Mouse (Mus musculus): ENCODE results near the gene Brd1.
"Not testable (repeated sequence)": the region's sequence is repeated elsewhere in the genome, so short reads cannot be mapped to it uniquely, and the experiment has no call there.

Gene Brd1

DNA sequence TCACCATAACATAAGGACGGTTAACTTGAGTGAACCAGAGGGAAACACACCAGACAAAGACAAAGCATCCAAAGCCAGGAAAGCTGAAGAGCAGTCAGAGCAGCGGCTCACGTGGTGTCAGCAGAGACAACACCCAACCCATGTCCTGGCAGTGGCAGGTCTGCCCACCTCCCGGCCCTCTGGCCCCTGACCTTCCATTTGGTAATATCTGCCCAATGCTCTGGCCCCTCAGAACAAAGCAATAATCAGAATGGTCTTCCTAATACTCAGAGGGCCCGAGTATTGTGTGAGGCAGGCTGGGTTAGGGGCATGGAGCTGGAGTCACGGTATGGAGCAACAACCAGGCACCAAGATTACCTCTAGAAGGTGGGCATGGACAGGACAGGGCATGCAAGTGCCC lies 10.8 kb downstream of the Brd1 start:
- no peaks in the 10 kb centered on the region for H3K9me3 ChIP-seq (ENCODE audit: low read length)
- H3K4me1 ChIP-seq (replicated peaks; ENCODE audit: low read depth, low read length): peaks cover 81% of the 10 kb centered on the region
- 0 out of 2 replicates have a peak overlapping the region, but pooled peaks have one; percentile 20 for H3K4me3 ChIP-seq (replicated peaks; ENCODE audit: low read length)
- peaks cover 89% of the 10 kb centered on the region for H3K36me3 ChIP-seq (ENCODE audit: insufficient read depth, low read length)
- H3K27me3 ChIP-seq (ENCODE audit: insufficient read depth, low read length): no peaks in the 10 kb centered on the region
- no peak for TF ChIP-seq NANOG (IDR thresholded peaks at IDR 0.05; ENCODE audit: borderline replicate concordance, low read length)
- no peak for TF ChIP-seq CTCF (conservative IDR thresholded peaks at IDR 0.05; ENCODE audit: low read length)
- TF ChIP-seq POU5F1 (IDR thresholded peaks at IDR 0.05; ENCODE audit: borderline replicate concordance, low read length): no peak

GRCm38 (mm10) chr15:88717239-88717638 lies 16.8 kb downstream of the Brd1 start:
- Histone ChIP-seq H3K4me1 (replicated peaks; ENCODE audit: low read depth, low read length) (peaks cover 95% of the 10 kb centered on the region), H3K9me3 (ENCODE audit: low read length) (no peaks in the 10 kb centered on the region), H3K27me3 (ENCODE audit: insufficient read depth, low read length) (no peaks in the 10 kb centered on the region), H3K36me3 (ENCODE audit: insufficient read depth, low read length) (peaks cover 96% of the 10 kb centered on the region), H3K4me3 (replicated peaks; ENCODE audit: low read length) (no peak overlapping the region)
- no peak for TF ChIP-seq POU5F1 (IDR thresholded peaks at IDR 0.05; ENCODE audit: borderline replicate concordance, low read length)
- no peak for TF ChIP-seq NANOG (IDR thresholded peaks at IDR 0.05; ENCODE audit: borderline replicate concordance, low read length)
- TF ChIP-seq CTCF (conservative IDR thresholded peaks at IDR 0.05; ENCODE audit: low read length): no peak

DNA sequence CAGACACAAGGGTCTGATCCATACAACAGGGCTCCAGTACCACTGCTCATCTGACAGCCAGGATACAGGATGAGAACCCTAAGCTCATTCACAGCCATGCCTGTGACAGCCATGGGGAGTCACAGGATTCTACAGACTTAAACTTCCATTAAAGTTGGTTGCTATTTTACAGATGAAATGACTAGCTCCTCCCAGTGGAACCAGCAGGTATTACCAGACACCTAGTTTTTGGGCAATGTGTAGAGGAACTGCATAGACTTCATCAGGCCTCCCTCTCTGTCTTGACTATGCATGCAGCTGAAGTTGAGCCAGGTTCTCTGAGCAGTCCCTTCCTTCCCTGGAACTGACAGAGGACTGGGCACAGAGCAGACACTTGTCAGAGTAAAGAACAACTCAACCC lies 17.7 kb downstream of the Brd1 start:
- Histone ChIP-seq H3K36me3 (ENCODE audit: insufficient read depth, low read length) (peaks cover 96% of the 10 kb centered on the region), H3K4me3 (replicated peaks; ENCODE audit: low read length) (no peak overlapping the region), H3K4me1 (replicated peaks; ENCODE audit: low read depth, low read length) (peaks cover 95% of the 10 kb centered on the region), H3K9me3 (ENCODE audit: low read length) (no peaks in the 10 kb centered on the region), H3K27me3 (ENCODE audit: insufficient read depth, low read length) (no peaks in the 10 kb centered on the region)
- TF ChIP-seq CTCF (conservative IDR thresholded peaks at IDR 0.05; ENCODE audit: low read length) (peak; percentile 79), POU5F1 (IDR thresholded peaks at IDR 0.05; ENCODE audit: borderline replicate concordance, low read length) (no peak), NANOG (IDR thresholded peaks at IDR 0.05; ENCODE audit: borderline replicate concordance, low read length) (no peak)

DNA sequence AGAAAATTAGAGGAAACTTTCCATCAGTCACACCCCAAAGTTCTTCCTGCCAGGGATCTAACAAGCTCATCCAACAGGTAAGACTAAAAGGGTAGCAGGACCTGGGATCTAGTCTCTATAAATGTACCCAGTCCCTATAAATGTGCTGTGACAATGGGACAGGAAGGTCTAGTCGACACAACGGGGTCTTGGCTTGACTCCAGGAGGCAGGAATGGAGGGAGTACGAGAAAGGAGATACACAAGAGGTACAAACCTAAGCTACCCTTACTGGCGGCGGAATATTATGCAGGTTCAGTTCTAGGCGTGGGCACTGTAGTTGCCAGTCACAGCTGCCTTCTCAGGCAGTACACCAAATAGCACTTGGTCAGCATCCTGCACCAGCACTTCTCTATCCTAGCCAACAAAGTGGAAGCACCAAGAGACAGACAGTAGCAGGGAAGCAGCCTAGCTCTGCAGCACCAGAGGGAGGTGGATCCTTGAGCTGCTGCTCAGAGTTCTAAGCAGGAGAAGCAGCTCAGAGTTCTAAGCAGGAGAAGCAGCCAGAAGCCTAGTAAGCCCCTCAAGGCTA lies 19.9 kb downstream of the Brd1 start:
- H3K9me3 ChIP-seq (ENCODE audit: low read length): no peaks in the 10 kb centered on the region
- peak overlapping the region; percentile 81; the same call in 1 of the 2 replicates for H3K4me3 ChIP-seq (replicated peaks; ENCODE audit: low read length)
- no peaks in the 10 kb centered on the region for H3K27me3 ChIP-seq (ENCODE audit: insufficient read depth, low read length)
- peaks cover 97% of the 10 kb centered on the region for H3K4me1 ChIP-seq (replicated peaks; ENCODE audit: low read depth, low read length)
- peaks cover 98% of the 10 kb centered on the region for H3K36me3 ChIP-seq (ENCODE audit: insufficient read depth, low read length)
- TF ChIP-seq CTCF (conservative IDR thresholded peaks at IDR 0.05; ENCODE audit: low read length): no peak
- no peak for TF ChIP-seq POU5F1 (IDR thresholded peaks at IDR 0.05; ENCODE audit: borderline replicate concordance, low read length)
- no peak for TF ChIP-seq NANOG (IDR thresholded peaks at IDR 0.05; ENCODE audit: borderline replicate concordance, low read length)

DNA sequence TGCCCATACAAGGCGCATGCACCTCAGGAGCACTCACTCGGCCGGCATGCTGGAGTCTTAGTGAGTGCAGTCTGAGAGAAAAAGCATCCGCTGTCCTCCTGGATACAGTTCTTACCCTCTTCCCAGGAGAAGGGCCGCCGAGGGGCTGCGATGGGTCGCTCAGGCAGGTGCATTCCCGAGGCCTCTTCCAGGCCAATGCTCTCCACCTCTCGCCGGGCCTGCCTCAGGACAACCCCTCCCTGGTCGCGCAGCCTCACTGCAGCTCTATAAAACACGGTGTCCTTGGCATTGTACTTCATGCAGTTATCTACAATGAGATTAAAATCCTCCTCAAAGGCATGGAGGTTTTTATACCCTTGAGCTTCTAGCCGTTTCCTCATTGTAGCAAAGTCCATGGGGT lies 21.5 kb downstream of the Brd1 start:
- Histone ChIP-seq H3K9me3 (ENCODE audit: low read length) (no peaks in the 10 kb centered on the region), H3K4me3 (replicated peaks; ENCODE audit: low read length) (peak overlapping the region; percentile 81), H3K4me1 (replicated peaks; ENCODE audit: low read depth, low read length) (peaks cover 87% of the 10 kb centered on the region), H3K27me3 (ENCODE audit: insufficient read depth, low read length) (no peaks in the 10 kb centered on the region), H3K36me3 (ENCODE audit: insufficient read depth, low read length) (peaks cover 86% of the 10 kb centered on the region)
- TF ChIP-seq POU5F1 (IDR thresholded peaks at IDR 0.05; ENCODE audit: borderline replicate concordance, low read length): no peak
- TF ChIP-seq CTCF (conservative IDR thresholded peaks at IDR 0.05; ENCODE audit: low read length): no peak
- no peak for TF ChIP-seq NANOG (IDR thresholded peaks at IDR 0.05; ENCODE audit: borderline replicate concordance, low read length)

GRCm38 (mm10) chr15:88709878-88710277 lies 24.2 kb downstream of the Brd1 start:
- peaks cover 86% of the 10 kb centered on the region for H3K4me1 ChIP-seq (replicated peaks; ENCODE audit: low read depth, low read length)
- no peaks in the 10 kb centered on the region for H3K27me3 ChIP-seq (ENCODE audit: insufficient read depth, low read length)
- TF ChIP-seq CTCF (conservative IDR thresholded peaks at IDR 0.05; ENCODE audit: low read length): no peak
- TF ChIP-seq POU5F1 (IDR thresholded peaks at IDR 0.05; ENCODE audit: borderline replicate concordance, low read length): no peak
- TF ChIP-seq NANOG (IDR thresholded peaks at IDR 0.05; ENCODE audit: borderline replicate concordance, low read length): no peak
- peak overlapping the region; percentile 81 for H3K4me3 ChIP-seq (replicated peaks; ENCODE audit: low read length)
- peaks cover 81% of the 10 kb centered on the region for H3K36me3 ChIP-seq (ENCODE audit: insufficient read depth, low read length)
- H3K9me3 ChIP-seq (ENCODE audit: low read length): no peaks in the 10 kb centered on the region

- H3K4me3 ChIP-seq (replicated peaks; ENCODE audit: low read length): peak overlapping the region; percentile 81
- H3K9me3 ChIP-seq (ENCODE audit: low read length): no peaks in the 10 kb centered on the region
- no peaks in the 10 kb centered on the region for H3K27me3 ChIP-seq (ENCODE audit: insufficient read depth, low read length)
- peaks cover 81% of the 10 kb centered on the region for H3K36me3 ChIP-seq (ENCODE audit: insufficient read depth, low read length)
- TF ChIP-seq NANOG (IDR thresholded peaks at IDR 0.05; ENCODE audit: borderline replicate concordance, low read length): peak; percentile 98
- no peak for TF ChIP-seq CTCF (conservative IDR thresholded peaks at IDR 0.05; ENCODE audit: low read length)
- peak; percentile 67; the same call in 1 of the 2 replicates for TF ChIP-seq POU5F1 (IDR thresholded peaks at IDR 0.05; ENCODE audit: borderline replicate concordance, low read length)
- peaks cover 86% of the 10 kb centered on the region for H3K4me1 ChIP-seq (replicated peaks; ENCODE audit: low read depth, low read length)
These were observed 25.1 kb downstream of the Brd1 start for GRCm38 (mm10) chr15:88708657-88709511.

DNA sequence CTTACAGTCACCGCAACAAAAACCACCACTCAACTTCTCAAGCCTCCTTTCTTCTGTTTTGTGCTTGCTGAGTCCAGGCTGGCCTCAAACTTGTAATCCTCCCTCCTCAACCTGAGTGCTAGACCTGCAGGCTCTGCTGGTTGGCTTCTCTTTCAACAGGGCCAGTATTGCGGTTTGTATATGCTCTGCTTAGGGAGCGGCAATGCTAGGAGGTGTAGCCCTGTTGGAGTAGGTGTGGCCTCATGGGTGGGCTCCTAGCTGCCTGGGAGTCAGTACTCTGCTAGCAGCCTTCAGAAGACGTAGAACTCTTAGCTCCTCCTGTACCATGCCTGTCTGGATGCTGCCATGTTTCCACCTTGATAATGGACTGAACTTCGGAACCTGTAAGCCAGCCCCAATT lies 25.8 kb downstream of the Brd1 start:
- Histone ChIP-seq H3K4me1 (replicated peaks; ENCODE audit: low read depth, low read length) (peaks cover 86% of the 10 kb centered on the region), H3K9me3 (ENCODE audit: low read length) (no peaks in the 10 kb centered on the region), H3K27me3 (ENCODE audit: insufficient read depth, low read length) (no peaks in the 10 kb centered on the region), H3K36me3 (ENCODE audit: insufficient read depth, low read length) (peaks cover 81% of the 10 kb centered on the region), H3K4me3 (replicated peaks; ENCODE audit: low read length) (peak overlapping the region; percentile 81)
- no peak for TF ChIP-seq CTCF (conservative IDR thresholded peaks at IDR 0.05; ENCODE audit: low read length)
- TF ChIP-seq POU5F1 (IDR thresholded peaks at IDR 0.05; ENCODE audit: borderline replicate concordance, low read length): no peak
- TF ChIP-seq NANOG (IDR thresholded peaks at IDR 0.05; ENCODE audit: borderline replicate concordance, low read length): no peak

DNA sequence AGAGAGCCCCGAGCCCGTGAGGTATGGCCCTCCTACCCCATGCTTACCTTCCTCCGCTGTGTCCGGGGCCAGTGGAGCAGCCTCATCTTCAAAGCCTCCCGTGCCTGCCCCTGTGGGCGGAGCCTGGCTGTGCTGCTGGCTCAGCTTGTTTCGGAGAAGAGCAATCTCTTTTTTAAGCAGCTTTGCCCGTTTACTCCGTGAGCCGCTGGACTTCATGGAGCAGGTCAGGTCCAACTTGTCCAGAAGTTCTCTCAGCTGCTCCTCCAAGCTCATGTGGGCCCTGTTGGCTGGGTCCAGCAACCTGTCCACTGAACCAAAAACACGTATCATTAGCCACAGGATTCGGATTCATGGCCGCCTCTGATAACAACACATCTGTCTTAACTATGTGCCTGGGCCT lies 27.0 kb downstream of the Brd1 start:
- not testable (repeated sequence) for H3K27me3 ChIP-seq (ENCODE audit: insufficient read depth, low read length)

More for the DNA sequence above, 27.0 kb downstream of the Brd1 start:
- not testable (repeated sequence) for H3K9me3 ChIP-seq (ENCODE audit: low read length)
- peaks cover 85% of the 10 kb centered on the region for H3K4me1 ChIP-seq (replicated peaks; ENCODE audit: low read depth, low read length)
- H3K36me3 ChIP-seq (ENCODE audit: insufficient read depth, low read length): peaks cover 81% of the 10 kb centered on the region
- peak overlapping the region; percentile 81 for H3K4me3 ChIP-seq (replicated peaks; ENCODE audit: low read length)
